Mouse (Mus musculus) B cell, adult 62 days (primary cell): Measurements from ENCODE around the gene Fgf16. TPM values are rescaled to one million over a fixed set of nuclear protein-coding genes. Genes with fewer than 3 reads are reported as not detected.

Source experiments
- total RNA-seq: library from RNA; stranded (reverse); gene quantifications from 4 replicates; pipeline ENCODE4 v1.2.4, GENCODE M21; 2023

Fgf16 gene
- total RNA-seq: not detected in 4 replicates

GRCm38 (mm10) chrX:105764162-105765004 lies at the start of gene Fgf16:
TSS of gene Fgf16 (plus strand) at chrX:105764279.

Other genes with a start within 250 kb of the Fgf16 start
- 207 to 228 TPM (median 216 TPM) in 4 replicates for gene Atrx, start 165.1 kb downstream of the Fgf16 start, total RNA-seq
- 28.8 to 36.3 TPM (median 33.2 TPM) in 4 replicates for gene Magt1, start 247.6 kb downstream of the Fgf16 start, total RNA-seq